Mouse (Mus musculus) hindbrain, postnatal 0 days (tissue): ENCODE data around the gene Egfl7. TPM values are rescaled to one million over a fixed set of nuclear protein-coding genes. Genes with fewer than 3 reads are reported as not detected.

Source experiments
- ATAC-seq: fragments of 200-750 bp; cut with Nextera tagmentation; 2 replicates; pipeline ENCODE4 v1.8.0; 2017; ENCODE audit warnings: mild to moderate bottlenecking, moderate TSS enrichment, moderate library complexity
- DNase-seq: peaks from one replicate; pipeline ENCODE4 v3.0.0-alpha.2; 2015; ENCODE audit warnings: low spot score
- H3K27ac ChIP-seq: fragments of 300-500 bp; sonication (generic); 2 replicates; pipeline ENCODE4 v1.5.1; 2014; ENCODE audit warnings: mild to moderate bottlenecking
- H3K27me3 ChIP-seq: fragments of 300-500 bp; sonication (generic); 2 replicates; pipeline ENCODE4 v1.6.1; 2014; ENCODE audit warnings: low read length, mixed read lengths; ENCODE audit not compliant: insufficient read depth
- H3K36me3 ChIP-seq: fragments of 300-500 bp; sonication (generic); 2 replicates; pipeline ENCODE4 v1.6.1; 2014; ENCODE audit warnings: low read length, mixed read lengths; ENCODE audit not compliant: insufficient read depth
- H3K4me1 ChIP-seq: fragments of 300-500 bp; sonication (generic); 2 replicates; pipeline ENCODE4 v1.6.1; 2014; ENCODE audit warnings: antibody characterized with exemption, low read length, mixed read lengths; ENCODE audit not compliant: insufficient read depth
- H3K4me2 ChIP-seq: fragments of 300-500 bp; sonication (generic); 2 replicates; pipeline ENCODE4 v1.6.1; 2014; ENCODE audit warnings: low read depth, mild to moderate bottlenecking, low read length, moderate library complexity, mixed read lengths
- H3K4me3 ChIP-seq: fragments of 300-500 bp; sonication (generic); 2 replicates; pipeline ENCODE4 v1.5.1; 2014; ENCODE audit warnings: low read length
- H3K9ac ChIP-seq: fragments of 300-500 bp; sonication (generic); replicated peaks from 2 replicates; pipeline ENCODE4 v1.6.1; 2014; ENCODE audit warnings: mild to moderate bottlenecking, low read length, moderate library complexity, mixed read lengths
- H3K9me3 ChIP-seq: fragments of 300-500 bp; sonication (generic); 2 replicates; pipeline ENCODE4 v1.6.1; 2016; ENCODE audit warnings: low read length, mixed read lengths
- CTCF ChIP-seq: IDR thresholded peaks from 2 replicates; pipeline ENCODE4 v1.5.1; 2016; ENCODE audit warnings: antibody characterized with exemption, control low read depth, low read depth
- WGBS: fragments of 180-500 bp; shearing (Covaris S2); extraction: QIAGEN DNeasy Blood & Tissue Kit; methylation state at CpG from one replicate; pipeline ENCODE4 v1.1.7; 2014; 5-methylcytosine and 5-hydroxymethylcytosine counted together
- polyA plus RNA-seq: library from polyadenylated mRNA; unstranded; fragments of >200 nt; fragmentation: Nextera tagmentation; extraction: Ambion mirVana; gene quantifications from 2 replicates; pipeline ENCODE4 v1.2.1, GENCODE M21; 2015
- total RNA-seq: library from RNA; depleted of rRNA; stranded (reverse); fragments of >200 nt; gene quantifications from 2 replicates; pipeline ENCODE4 v1.2.3, GENCODE M21; 2014

Gene Egfl7
- total and polyA plus RNA-seq, 2 experiments from 2014 or later = 76.5 to 79.5 TPM

GRCm38 (mm10) chr2:26588573-26588972, 8.8 kb downstream of the Egfl7 start:
- ATAC-seq (no peak), DNase-seq (no peak)
- WGBS = 63% methylated on average over 4 of the region's 4 CpGs
- Histone ChIP-seq H3K27ac (no peak overlapping the region), H3K27me3 (no peaks in the 10 kb centered on the region), H3K9ac (no peak overlapping the region), H3K9me3 (no peaks in the 10 kb centered on the region), H3K4me1 (no peaks in the 10 kb centered on the region), H3K4me2 (peak overlapping the region; percentile 16), H3K36me3 (no peaks in the 10 kb centered on the region), H3K4me3 (no peak overlapping the region)
- no peak for TF ChIP-seq CTCF

- Histone ChIP-seq H3K4me1 (no peaks in the 10 kb centered on the region), H3K4me2 (peak overlapping the region; percentile 16; the same call in 1 of the 2 replicates), H3K27me3 (no peaks in the 10 kb centered on the region), H3K4me3 (no peak overlapping the region), H3K9ac (no peak overlapping the region), H3K36me3 (no peaks in the 10 kb centered on the region), H3K9me3 (no peaks in the 10 kb centered on the region), H3K27ac (no peak overlapping the region)
- TF ChIP-seq CTCF = no peak
- DNase-seq (no peak), ATAC-seq (no peak)
- WGBS = 92% methylated on average over 10 of the region's 10 CpGs
Measured at GRCm38 (mm10) chr2:26589284-26589683, 9.5 kb downstream of the Egfl7 start.

- Histone ChIP-seq H3K27ac (no peak overlapping the region), H3K4me1 (no peaks in the 10 kb centered on the region), H3K27me3 (no peaks in the 10 kb centered on the region), H3K9me3 (no peaks in the 10 kb centered on the region), H3K9ac (peak overlapping the region; percentile 6; the same call in 1 of the 2 replicates), H3K36me3 (no peaks in the 10 kb centered on the region), H3K4me2 (no peak overlapping the region), H3K4me3 (no peak overlapping the region)
- WGBS = 90% methylated on average over 7 of the region's 7 CpGs
- DNase-seq (no peak), ATAC-seq (no peak)
- TF ChIP-seq CTCF = no peak
Measured at GRCm38 (mm10) chr2:26590282-26590681, 10.5 kb downstream of the Egfl7 start.

- Histone ChIP-seq H3K4me2 (0 out of 2 replicates have a peak overlapping the region, but pooled peaks have one; percentile 7), H3K9ac (peak overlapping the region; percentile 6; the same call in 1 of the 2 replicates), H3K36me3 (no peaks in the 10 kb centered on the region), H3K27me3 (no peaks in the 10 kb centered on the region), H3K4me1 (no peaks in the 10 kb centered on the region), H3K27ac (no peak overlapping the region), H3K9me3 (no peaks in the 10 kb centered on the region), H3K4me3 (no peak overlapping the region)
- DNase-seq (no peak), ATAC-seq (no peak)
- WGBS = 86% methylated on average over 7 of the region's 7 CpGs
- no peak for TF ChIP-seq CTCF
Measured at GRCm38 (mm10) chr2:26590962-26591361, 11.1 kb downstream of the Egfl7 start.

GRCm38 (mm10) chr2:26591416-26591815, 11.6 kb downstream of the Egfl7 start:
- H3K36me3 ChIP-seq = no peaks in the 10 kb centered on the region
- 72% methylated on average over 12 of the region's 12 CpGs for WGBS

GRCm38 (mm10) chr2:26593211-26594021, 13.6 kb downstream of the Egfl7 start:
- no peak for TF ChIP-seq CTCF
- H3K4me1 ChIP-seq = no peaks in the 10 kb centered on the region
- H3K4me2 ChIP-seq = no peak overlapping the region
- no peaks in the 10 kb centered on the region for H3K9me3 ChIP-seq
- no peak for ATAC-seq
- no peak overlapping the region for H3K27ac ChIP-seq
- H3K9ac ChIP-seq = no peak overlapping the region
- H3K27me3 ChIP-seq = no peaks in the 10 kb centered on the region
- H3K36me3 ChIP-seq = no peaks in the 10 kb centered on the region
- 80% methylated on average over 9 of the region's 9 CpGs for WGBS
- no peak overlapping the region for H3K4me3 ChIP-seq
- DNase-seq = no peak

More at GRCm38 (mm10) chr2:26591416-26591815, 11.6 kb downstream of the Egfl7 start:
- ATAC-seq = no peak
- TF ChIP-seq CTCF = no peak
- no peaks in the 10 kb centered on the region for H3K9me3 ChIP-seq
- DNase-seq = no peak
- H3K9ac ChIP-seq = no peak overlapping the region
- no peak overlapping the region for H3K4me3 ChIP-seq
- H3K4me2 ChIP-seq = 0 out of 2 replicates have a peak overlapping the region, but pooled peaks have one; percentile 7
- H3K27me3 ChIP-seq = no peaks in the 10 kb centered on the region
- no peaks in the 10 kb centered on the region for H3K4me1 ChIP-seq
- H3K27ac ChIP-seq = no peak overlapping the region

GRCm38 (mm10) chr2:26594022-26594346, 14.2 kb downstream of the Egfl7 start:
- Histone ChIP-seq H3K36me3 (no peaks in the 10 kb centered on the region), H3K4me3 (no peak overlapping the region), H3K9ac (no peak overlapping the region), H3K4me2 (no peak overlapping the region), H3K9me3 (no peaks in the 10 kb centered on the region), H3K27me3 (no peaks in the 10 kb centered on the region), H3K27ac (no peak overlapping the region), H3K4me1 (no peaks in the 10 kb centered on the region)
- WGBS = 67% methylated on average over 9 of the region's 9 CpGs
- peak; percentile 40 for TF ChIP-seq CTCF
- ATAC-seq (no peak), DNase-seq (peak; percentile 27)
